Mouse (Mus musculus) T-helper 1 cell (primary cell): ENCODE measurements around the gene Mrpl22.
"Not testable (repeated sequence)": the region's sequence is repeated elsewhere in the genome, so short reads cannot be mapped to it uniquely, and the experiment has no call there.

Source experiments
- in situ Hi-C: fragments of 300-600 bp; cut with MboI, MseI; formaldehyde crosslinking; loops from one replicate; pipeline ENCODE4 v1.15.1; 2025; ENCODE audit warnings: high pct_unique_total_duplicates

The Mrpl22 gene

DNA sequence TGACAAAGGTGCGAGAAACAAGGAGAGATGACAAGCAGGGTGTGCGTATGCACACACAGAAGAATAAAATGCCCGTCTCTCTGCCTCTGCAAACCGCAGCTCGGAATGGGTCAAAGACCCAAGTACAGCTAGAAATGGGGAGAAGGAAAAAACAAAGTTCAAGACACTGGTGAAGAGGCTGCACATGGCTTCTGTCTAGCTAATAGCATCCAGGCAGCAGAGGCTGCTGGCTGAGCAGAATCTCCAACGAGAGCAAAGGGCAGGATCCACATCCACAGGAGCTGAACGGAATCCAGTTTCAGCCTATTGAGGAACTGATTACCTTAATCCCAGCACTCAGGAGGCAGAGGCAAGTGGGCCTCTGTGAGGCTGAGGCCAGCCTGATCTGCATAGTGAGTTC lies 9.3 kb downstream of the Mrpl22 start:
- in situ Hi-C loops, result no loop called here

DNA sequence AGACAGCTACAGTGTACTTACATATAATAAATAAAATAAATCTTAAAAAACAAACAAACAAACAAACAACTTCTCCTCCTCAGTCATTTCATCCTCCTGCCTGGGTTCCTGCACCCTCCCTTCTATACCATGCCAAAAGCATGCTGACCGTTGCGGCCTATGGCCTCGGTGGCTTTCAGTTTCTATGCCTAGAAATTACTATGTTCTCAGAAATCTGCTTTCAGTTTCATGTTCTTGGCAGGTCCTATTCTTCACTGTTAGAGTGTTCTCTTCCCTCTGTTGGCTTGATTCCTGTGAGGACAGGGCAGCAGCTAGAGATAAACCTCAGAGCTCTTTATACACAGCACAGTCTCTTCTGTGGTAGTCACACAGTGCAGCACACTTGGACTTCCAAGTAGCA lies 12.1 kb downstream of the Mrpl22 start:
- in situ Hi-C loops, result no loop called here

DNA sequence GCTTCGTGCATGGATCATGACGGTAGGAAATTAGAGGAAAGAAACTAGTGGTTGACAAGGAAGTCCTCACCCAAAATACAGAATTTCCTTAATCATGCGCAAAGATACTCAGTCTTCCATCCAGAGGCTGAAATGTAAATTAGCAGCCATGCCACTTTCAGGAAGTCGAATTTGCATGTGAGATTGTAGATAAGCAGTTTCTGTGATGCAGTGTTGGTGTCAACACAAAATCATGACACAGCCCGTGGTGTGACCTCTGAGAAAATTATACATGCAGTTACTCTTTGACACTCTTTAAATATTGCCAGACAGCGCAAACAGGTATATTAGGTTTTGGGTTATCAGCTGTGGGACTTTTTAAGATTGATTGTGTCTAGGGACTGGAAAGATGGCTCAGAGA lies 18.2 kb downstream of the Mrpl22 start:
- in situ Hi-C loops, result no loop called here

DNA sequence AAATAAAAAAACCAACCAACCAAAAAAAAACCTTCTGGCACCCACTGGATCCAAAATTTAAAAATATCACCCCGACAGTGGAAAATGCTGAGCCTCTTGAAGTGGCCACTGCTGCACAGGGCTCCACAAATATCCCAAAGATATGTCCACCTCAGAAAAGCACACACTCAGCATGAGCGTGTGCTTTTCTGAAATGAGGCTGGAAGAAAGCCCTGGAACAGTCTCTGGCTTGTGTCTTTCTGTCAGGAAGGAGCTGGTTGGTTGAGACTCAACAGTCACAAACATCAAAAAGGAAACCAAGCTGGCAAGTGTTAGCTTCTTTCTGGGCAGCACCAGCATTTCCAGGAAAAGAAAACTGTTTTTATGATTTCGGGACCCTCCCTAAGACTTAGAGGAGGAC lies 21.9 kb downstream of the Mrpl22 start:
- in situ Hi-C loops, result no loop called here

DNA sequence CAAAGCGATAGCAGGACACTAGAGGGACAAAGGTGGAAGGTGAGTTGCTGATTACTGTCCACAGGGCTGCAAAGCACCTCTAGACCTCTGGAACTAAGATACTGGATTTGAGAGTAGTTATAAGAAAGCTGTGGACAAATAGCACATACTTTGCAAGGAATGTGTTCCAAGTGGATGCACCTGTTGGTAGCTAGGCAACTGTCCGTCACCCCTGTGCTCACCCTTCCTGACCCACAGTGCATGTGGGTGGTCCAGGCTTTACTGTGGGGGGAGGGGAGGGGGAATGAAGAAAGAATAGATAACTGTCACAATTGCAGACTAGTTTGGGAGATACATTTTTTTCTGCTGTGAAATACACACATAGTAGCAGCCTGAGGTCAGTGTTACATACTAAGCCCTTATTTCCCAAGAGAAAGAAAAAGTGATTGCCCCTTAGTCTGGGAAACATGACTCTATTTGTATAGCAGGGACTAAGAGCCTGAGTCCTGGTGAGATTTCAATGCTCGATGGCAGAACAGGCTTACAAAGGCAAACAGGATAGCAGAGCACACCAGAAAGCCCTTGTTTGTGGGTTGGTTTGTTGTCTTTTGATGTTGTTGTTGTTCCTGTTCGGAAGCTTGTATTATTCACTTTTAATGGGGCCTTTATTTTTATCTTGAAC lies 22.5 kb downstream of the Mrpl22 start:
- in situ Hi-C loops, result no loop called here

DNA sequence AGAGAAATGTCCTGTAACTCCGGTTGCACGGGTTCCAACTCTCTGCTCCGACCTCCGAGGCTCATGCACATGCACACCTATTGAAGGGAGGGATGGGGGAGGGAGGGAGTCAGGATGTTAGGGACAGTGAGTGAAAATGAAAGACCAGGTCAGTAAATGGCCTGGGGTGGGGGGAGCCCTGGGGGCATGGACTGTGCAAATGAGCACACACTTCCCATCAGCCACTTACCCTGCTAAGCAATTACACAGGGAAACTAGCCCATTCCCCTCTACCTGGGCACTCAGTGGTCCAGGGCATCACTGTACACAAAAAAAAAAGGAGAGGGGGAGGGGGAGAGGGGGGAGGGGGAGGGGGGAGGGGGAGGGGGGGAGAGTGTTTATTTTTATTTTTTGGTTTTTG lies 27.2 kb downstream of the Mrpl22 start:
- in situ Hi-C loops, result no loop called here

DNA sequence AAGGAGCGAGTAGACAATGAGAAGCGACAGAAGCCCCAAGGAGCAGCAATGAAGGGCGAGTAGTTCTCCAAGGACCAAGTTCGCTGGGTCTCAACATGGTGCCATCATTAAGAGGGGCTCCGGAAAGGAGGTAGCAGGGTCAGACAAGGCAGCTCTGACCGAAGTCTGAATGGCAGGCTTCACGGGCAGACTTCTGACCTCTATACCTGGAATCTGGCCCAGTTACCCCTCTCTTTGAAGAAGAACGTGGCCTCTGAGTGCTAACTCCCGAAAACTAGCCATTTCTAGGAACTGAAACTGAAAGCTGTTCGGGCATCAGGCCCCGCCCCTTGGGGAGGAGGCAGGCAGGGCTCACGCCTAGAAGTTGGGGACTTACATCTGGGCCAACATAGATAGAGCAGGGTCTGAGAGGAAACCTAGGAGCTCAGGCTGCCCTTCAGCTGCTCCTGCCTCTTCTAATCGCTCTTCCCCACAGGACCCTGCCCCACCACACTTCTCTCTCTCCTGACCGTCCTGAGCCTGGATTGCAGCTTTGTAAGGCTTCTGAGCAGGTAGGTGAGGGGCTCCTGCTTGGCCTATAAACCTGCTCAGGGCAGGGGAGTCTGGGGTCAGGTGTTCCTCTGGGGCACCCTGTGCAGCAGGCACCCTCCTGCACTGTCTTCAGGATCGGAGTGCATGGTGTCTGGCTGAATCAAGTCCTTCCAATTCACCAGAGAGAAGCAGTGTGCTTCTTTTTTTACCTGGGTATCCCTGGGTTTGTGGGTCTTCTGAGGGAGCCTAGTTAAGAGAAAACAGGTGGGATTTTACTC lies 28.0 kb downstream of the Mrpl22 start, which contains the start of the genes Igtp and Irgm2:
Gene Igtp, plus strand, starts transcription at position 328 of the 809 bp plus-strand sequence.
Gene Irgm2, plus strand, starts transcription at position 390 of the 809 bp plus-strand sequence.
- in situ Hi-C loops, result not testable (repeated sequence)

DNA sequence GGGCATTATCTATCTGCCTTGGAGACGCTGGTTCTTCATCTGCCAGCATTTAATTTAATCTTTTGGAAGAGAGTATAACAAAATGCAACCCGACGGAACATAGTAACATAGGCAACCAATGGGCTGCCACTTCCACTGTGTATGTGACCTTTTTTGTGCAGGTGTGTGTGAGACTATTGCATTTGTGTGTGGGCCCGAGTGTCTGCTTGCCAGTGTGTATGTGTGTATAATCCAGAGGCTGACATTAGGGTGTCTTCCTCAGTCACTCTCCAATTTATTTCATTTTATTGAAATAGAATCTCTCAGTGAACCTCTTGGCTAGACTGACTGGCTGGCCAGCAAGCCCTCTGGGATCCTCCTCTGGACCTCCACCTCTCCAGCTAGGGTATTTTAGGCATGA lies 28.8 kb downstream of the Mrpl22 start:
- in situ Hi-C loops, result no loop called here

DNA sequence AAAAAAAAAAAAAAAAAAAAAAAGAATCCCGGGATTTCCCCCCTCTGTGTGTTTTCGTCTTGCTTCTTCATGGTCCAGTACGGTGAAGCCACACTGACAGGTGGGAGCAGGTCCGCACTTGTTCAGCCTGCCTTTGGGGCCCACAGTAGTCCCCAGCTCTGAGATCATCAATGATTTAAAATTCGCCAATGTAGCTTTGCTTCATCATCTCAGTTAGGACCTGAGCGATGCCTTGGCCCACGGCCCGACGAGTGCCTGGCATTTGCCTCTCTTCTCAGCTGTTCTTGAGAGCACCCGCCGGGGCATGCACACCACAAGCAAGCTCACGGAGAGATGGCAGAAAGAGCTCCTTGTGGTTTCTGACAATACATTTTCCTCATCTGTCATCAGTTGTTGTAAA lies 29.6 kb downstream of the Mrpl22 start:
- in situ Hi-C loops, result no loop called here

DNA sequence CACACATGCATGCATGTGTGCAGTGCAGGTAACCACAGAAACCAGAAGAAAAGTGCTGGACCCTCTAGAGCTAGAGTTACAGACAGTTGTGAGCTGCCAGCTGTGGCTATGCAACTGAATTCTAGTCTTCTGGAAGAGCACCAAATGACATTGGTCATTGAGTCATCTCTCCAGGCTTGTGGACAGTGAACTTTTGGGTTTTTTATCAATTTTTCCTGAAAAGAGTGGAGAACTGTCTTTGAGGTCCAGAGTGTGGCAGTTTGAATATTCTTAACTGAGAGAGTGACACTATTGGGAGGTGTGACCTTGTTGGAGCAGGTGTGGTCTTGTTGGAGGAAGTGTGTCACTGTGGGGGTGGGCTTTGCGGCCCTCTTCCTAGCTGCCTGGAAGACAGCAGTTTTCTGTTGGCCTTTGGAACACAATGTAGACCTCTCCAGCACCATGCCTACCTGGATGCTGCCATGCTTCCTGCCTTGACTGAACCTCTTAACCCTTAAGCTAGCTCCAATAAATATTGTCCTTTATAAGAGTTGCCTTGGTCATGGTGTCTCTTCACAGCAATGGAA lies 38.9 kb downstream of the Mrpl22 start:
- in situ Hi-C loops, result loop anchor here (5.0 kb wide), 1 partner anchor 38 kb away; the partner anchor contains the start of gene Mrpl22

DNA sequence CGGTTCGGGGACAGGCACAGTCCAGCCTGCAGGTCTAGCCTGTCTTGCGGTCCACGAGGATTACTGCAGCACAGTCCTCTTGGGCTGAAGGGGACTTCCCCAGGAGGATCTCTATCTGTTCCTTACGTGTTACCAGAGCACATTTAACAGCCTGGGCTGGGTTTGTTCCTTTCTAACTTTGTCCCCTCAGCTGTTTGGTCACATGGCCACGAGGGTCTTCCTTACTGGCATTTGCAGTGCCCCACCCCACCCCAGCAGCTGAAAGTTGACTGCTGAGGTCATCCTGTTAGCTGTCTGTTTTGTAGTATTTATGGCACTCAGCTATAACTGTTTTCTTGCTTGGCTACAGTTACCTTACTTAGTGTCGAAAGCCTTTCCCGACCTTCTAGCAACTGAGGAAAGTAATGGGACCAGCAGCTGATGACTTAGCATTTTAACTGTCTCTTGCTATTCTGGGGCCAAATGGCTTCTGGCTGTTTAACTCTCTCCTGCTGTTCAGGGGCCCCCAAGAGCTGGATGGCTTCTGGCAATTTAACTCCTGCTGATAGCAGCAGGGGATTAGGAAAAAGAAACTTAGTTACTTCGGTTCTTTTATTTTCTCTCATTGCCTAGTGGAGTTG lies 39.7 kb downstream of the Mrpl22 start:
- in situ Hi-C loops, result loop anchor here (5.0 kb wide), 1 partner anchor 39 kb away; the partner anchor contains the start of gene Mrpl22

DNA sequence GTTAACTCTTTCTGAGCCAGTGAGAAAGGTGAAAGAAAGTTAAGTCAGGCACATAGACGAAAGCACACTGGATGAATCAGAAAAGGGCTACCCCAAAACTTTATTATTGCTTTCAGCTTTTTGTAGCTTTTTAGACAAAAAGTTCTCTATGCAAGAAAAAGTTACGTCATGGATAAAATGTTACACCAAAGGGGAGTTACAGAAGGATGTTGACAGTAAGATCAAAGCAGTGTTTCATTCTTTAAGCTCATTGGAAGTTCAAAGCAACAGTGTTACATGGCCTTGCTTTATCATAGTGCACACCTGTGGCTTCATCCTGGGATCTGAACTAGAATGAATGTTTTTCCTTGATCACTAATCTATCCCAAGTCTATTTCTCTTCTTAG lies 40.2 kb downstream of the Mrpl22 start:
- in situ Hi-C loops, result loop anchor here (5.0 kb wide), 1 partner anchor 39 kb away; the partner anchor contains the start of gene Mrpl22

DNA sequence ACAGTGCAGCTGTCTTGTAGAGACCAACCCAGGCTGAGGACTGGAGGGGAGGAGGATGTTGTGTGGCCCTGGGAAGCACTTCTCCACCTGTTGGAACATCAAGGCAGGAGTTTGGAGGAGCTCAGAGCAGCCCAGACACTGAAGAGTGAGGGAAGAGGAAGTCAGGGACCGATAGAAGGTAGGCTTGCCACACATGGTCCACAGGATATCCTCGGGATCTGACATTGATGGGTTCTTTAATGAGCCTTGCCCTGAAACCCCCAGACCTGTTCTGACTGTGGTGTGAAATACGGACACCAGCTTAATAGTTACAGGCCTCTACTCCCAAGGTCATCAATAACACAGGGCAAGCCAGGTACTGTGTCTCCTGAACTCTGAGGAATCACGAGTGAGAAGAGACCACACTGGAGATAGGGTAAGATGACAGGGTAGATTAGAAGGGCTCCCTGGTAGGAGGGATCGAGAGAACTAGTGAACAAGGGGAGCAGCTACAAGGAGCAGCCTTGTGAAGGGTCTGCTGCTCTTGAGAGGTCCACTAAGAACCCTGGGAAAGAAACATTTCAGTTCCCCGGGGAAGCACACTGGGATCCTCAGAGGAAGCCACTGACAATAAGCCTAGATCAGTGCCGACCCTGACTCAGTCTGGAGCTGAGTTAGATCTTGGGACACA lies 42.3 kb downstream of the Mrpl22 start:
- in situ Hi-C loops, result loop anchor here (5.0 kb wide), 1 partner anchor 42 kb away; the partner anchor contains the start of gene Mrpl22

DNA sequence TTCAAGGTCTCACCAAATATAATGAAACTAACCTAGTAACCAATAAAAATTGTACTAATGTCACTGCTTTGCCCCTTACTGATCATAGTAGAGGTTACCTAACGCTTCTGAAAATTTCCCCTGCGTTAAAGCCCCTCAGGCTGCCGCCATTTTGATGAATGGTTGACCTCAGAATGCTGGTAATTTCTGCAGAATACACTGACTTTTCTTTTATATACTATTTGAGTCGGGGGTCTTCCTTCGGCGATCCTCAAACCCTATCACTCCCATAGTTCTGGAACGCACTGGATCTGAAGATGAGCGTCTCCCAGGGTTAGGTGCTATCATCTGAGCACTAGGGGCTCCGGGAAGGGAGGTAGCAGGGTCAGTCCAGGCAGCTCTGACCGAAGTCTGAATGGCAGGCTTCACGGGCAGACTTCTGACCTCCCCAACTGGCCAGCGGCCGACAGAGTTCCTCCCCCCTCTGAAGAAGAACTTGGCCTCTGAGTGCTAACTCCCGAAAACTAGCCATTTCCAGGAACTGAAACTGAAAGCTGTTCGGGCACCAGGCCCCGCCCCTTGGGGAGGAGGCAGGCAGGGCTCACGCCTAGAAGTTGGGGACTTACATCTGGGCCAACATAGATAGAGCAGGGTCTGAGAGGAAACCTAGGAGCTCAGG lies 43.1 kb downstream of the Mrpl22 start:
- in situ Hi-C loops, result loop anchor here (5.0 kb wide), 1 partner anchor 42 kb away; the partner anchor contains the start of gene Mrpl22

DNA sequence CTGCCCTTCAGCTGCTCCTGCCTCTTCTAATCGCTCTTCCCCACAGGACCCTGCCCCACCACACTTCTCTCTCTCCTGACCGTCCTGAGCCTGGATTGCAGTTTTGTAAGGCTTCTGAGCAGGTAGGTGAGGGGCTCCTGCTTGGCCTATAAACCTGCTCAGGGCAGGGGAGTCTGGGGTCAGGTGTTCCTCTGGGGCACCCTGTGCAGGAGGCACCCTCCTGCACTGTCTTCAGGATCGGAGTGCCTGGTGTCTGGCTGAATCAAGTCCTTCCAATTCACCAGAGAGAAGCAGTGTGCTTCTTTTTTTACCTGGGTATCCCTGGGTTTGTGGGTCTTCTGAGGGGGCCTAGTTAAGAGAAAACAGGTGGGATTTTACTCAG lies 43.6 kb downstream of the Mrpl22 start:
- in situ Hi-C loops, result not testable (repeated sequence)

DNA sequence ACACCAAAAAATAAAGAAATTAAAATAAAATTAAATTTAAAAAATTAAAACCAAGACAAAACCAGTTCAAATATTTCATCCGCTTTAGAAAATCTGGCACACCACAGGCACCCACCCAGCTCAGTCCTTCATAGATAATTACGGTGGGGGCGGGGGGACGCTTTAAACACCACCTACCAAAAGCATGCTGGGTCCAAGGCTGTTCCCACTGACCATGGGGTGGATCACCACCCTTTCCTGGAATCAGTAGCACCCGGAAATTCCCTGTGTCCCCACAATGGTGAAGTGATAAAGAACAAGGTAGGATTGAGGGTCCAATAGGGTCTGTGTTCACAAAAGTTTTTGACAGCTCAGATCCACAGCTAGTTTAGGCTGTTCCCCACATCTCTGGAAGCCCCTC lies 44.4 kb downstream of the Mrpl22 start:
- in situ Hi-C loops, result no loop called here

DNA sequence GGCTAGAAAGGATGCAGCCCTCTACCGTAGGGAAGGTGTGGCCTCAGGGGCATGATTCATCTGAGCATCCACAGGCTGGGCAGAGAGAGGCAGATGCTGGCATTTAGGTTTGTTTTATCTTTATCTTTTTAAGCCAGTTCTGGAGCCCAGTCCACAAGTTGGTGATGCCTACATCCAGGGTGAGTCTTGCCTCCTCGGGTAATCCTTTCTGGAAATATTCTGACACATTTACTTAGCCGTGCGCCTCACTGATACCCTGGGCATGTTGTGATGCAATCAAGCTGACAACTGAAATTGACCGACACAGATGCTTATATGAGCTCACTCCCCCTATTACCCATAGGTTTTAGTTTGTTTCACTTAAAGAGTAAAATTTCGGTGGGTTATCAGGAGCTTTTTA lies 45.4 kb downstream of the Mrpl22 start:
- in situ Hi-C loops, result no loop called here

DNA sequence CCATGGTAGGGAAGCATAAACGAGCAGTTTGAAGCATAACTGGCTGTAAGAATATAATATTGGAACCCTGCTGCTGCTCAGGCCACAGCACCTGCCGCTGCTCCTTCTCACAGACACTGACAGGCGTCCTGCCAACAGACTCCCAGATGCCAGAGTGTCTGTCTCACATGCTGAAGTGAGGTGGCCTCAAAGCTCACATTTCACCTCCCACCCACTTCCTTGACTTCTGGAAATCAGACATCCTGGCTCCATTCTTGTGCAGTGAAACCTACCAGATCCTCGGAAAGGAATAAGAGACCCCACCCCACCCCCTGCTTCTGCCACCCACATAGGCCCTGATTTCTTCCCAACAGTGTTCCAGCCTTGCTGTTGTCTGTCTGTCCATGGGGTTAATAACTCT lies 52.3 kb downstream of the Mrpl22 start:
- in situ Hi-C loops, result no loop called here

DNA sequence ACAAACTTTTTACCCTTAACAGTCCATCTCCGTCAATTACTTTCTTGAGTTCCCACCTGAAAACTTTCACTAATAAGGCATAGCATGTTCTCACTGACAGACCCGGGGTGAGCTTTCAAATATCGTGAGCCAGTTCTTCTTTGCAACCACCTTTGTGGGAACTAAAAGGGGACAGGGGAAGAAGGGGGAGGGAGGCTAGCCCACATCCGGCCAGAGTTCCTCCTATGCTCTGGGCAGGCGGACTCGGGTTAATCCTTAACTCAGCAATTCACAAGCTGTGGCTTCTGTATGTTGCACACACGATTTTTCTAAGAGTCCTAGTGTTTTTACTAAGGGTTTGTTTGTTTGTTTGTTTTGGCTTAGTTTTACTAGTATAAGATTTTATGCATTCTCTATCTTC lies 52.9 kb downstream of the Mrpl22 start:
- in situ Hi-C loops, result no loop called here

DNA sequence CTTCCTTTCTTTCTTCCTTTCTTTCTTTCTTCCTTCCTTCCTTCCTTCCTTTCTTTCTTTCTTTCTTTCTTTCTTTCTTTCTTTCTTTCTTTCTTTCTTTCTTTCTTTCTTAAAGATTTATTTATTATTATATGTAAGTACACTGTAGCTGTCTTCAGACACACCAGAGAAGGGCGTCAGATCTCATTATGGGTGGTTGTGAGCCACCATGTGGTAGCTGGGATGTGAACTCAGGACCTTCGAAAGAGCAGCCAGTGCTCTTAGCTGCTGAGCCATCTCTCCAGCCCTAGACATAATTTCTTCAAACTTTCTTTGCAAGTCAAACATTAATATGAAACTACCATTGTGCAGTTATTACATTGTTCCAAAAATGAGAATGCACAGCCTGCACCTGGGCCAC lies 53.4 kb downstream of the Mrpl22 start:
- in situ Hi-C loops, result not testable (repeated sequence)

DNA sequence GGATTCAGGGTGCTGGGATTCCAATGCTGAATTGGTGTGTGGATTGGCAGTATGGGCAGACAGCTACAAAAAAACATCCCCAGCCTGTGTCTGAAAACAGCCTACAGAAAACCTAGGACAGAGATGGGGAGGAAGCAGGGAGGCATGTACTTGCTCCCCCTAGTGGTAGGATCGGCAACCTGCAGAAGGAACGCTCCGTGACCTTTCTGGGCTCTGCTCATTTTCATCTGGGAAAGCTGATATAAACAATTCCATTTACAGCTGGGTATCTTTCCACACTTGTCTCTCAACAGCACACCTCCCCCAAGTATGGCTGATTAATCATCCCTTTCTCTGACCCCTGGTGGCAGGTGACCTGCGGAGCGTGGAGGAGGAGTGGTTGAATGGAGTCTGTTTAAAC lies 54.2 kb downstream of the Mrpl22 start:
- in situ Hi-C loops, result no loop called here
